Mouse (Mus musculus): ENCODE results near the gene Slfn8.

- no peak for TF ChIP-seq POLR2A (IDR thresholded peaks at IDR 0.05; ENCODE audit: insufficient read length, low read depth)
- no peak for TF ChIP-seq POLR2AphosphoS2 (IDR thresholded peaks at IDR 0.05; ENCODE audit: insufficient read length, low read depth)
- TF ChIP-seq USF1 (IDR thresholded peaks at IDR 0.05; ENCODE audit: low read depth), result no peak
- no peak for TF ChIP-seq MAX (IDR thresholded peaks at IDR 0.05; ENCODE audit: low read depth)
- TF ChIP-seq E2F4 (IDR thresholded peaks at IDR 0.05; ENCODE audit: insufficient read depth), result no peak
- no peak for TF ChIP-seq TCF12 (IDR thresholded peaks at IDR 0.05; ENCODE audit: insufficient read depth, poor library complexity, severe bottlenecking)
- TF ChIP-seq SRF (IDR thresholded peaks at IDR 0.05; ENCODE audit: control insufficient read depth, insufficient read length, low read depth), result no peak
- TF ChIP-seq CEBPB (IDR thresholded peaks at IDR 0.05; ENCODE audit: insufficient read depth, poor library complexity, severe bottlenecking), result no peak
- TF ChIP-seq TCF3 (IDR thresholded peaks at IDR 0.05; ENCODE audit: insufficient read length, low read depth), result no peak
Observed at GRCm38 (mm10) chr11:83039796-83040195, 19.2 kb upstream of the Slfn8 start.
